Mouse (Mus musculus) kidney, embryonic 16.5 days (tissue): ENCODE data around the gene Rbms3. TPM values are rescaled to one million over a fixed set of nuclear protein-coding genes. Genes with fewer than 3 reads are reported as not detected.
A peak's percentile ranks its signal among the peaks of the same experiment; 100 is the strongest.

Experiments used
- ATAC-seq: fragments of 200-750 bp; cut with Nextera tagmentation; 2 replicates; pipeline ENCODE4 v1.8.0; 2017; ENCODE audit warnings: moderate TSS enrichment; ENCODE audit not compliant: low FRiP score, low TSS enrichment
- H3K27ac ChIP-seq: fragments of 300-500 bp; sonication (generic); 2 replicates; pipeline ENCODE4 v1.5.1; 2014; ENCODE audit warnings: low read length
- H3K27me3 ChIP-seq: fragments of 300-500 bp; sonication (generic); 2 replicates; pipeline ENCODE4 v1.6.1; 2014; ENCODE audit warnings: low read length, control low read depth, mixed read lengths; ENCODE audit not compliant: insufficient read depth
- H3K36me3 ChIP-seq: fragments of 300-500 bp; sonication (generic); 2 replicates; pipeline ENCODE4 v1.6.1; 2014; ENCODE audit warnings: low read length, control low read depth, mixed read lengths; ENCODE audit not compliant: insufficient read depth
- H3K4me1 ChIP-seq: fragments of 300-500 bp; sonication (generic); 2 replicates; pipeline ENCODE4 v1.6.1; 2014; ENCODE audit warnings: low read length, control low read depth, mixed read lengths; ENCODE audit not compliant: insufficient read depth
- H3K4me2 ChIP-seq: fragments of 300-500 bp; sonication (generic); replicated peaks from 2 replicates; pipeline ENCODE4 v1.6.1; 2014; ENCODE audit warnings: low read depth, low read length
- H3K4me3 ChIP-seq: fragments of 300-500 bp; sonication (generic); 2 replicates; pipeline ENCODE4 v1.5.1; 2014; ENCODE audit warnings: mild to moderate bottlenecking, low read length
- H3K9ac ChIP-seq: fragments of 300-500 bp; sonication (generic); replicated peaks from 2 replicates; pipeline ENCODE4 v1.6.1; 2014; ENCODE audit warnings: low read length
- H3K9me3 ChIP-seq: fragments of 300-500 bp; sonication (generic); 2 replicates; pipeline ENCODE4 v1.6.1; 2016; ENCODE audit warnings: low read length, control low read depth
- WGBS: fragments of 180-500 bp; shearing (Covaris S2); extraction: QIAGEN DNeasy Blood & Tissue Kit; methylation state at CpG from one replicate; pipeline ENCODE4 v1.1.7; 2014; 5-methylcytosine and 5-hydroxymethylcytosine counted together
- polyA plus RNA-seq: library from polyadenylated mRNA; unstranded; fragments of >200 nt; fragmentation: Nextera tagmentation; extraction: Ambion mirVana; gene quantifications from 2 replicates; pipeline ENCODE4 v1.2.1, GENCODE M21; 2015

Rbms3 gene
- polyA plus RNA-seq, 1 experiment from 2014 or later, result 81.9 TPM

- H3K4me3 ChIP-seq, result no peak overlapping the region
- peaks cover 14% of the 10 kb centered on the region; the same call in 1 of the 2 replicates for H3K4me1 ChIP-seq
- peaks cover 3% of the 10 kb centered on the region; the same call in 1 of the 2 replicates for H3K36me3 ChIP-seq
- ATAC-seq, result no peak
- H3K9me3 ChIP-seq, result peaks cover 10% of the 10 kb centered on the region; the same call in 1 of the 2 replicates
- H3K4me2 ChIP-seq, result no peak overlapping the region
- 84% methylated on average over 6 of the region's 6 CpGs for WGBS
- no peak overlapping the region for H3K9ac ChIP-seq
- H3K27ac ChIP-seq, result no peak overlapping the region
- no peaks in the 10 kb centered on the region for H3K27me3 ChIP-seq
These were observed 564.1 kb downstream of the Rbms3 start for GRCm38 (mm10) chr9:117065601-117066000.

GRCm38 (mm10) chr9:117059586-117059985 is 570.1 kb downstream of the Rbms3 start:
- H3K9me3 ChIP-seq, result no peaks in the 10 kb centered on the region
- no peak overlapping the region for H3K9ac ChIP-seq
- H3K4me3 ChIP-seq, result no peak overlapping the region
- H3K4me2 ChIP-seq, result no peak overlapping the region
- ATAC-seq, result no peak
- WGBS, result 100% methylated on average over 1 of the region's 1 CpGs
- H3K27me3 ChIP-seq, result no peaks in the 10 kb centered on the region
- H3K4me1 ChIP-seq, result no peaks in the 10 kb centered on the region
- no peak overlapping the region for H3K27ac ChIP-seq
- no peaks in the 10 kb centered on the region for H3K36me3 ChIP-seq

- H3K9me3 ChIP-seq, result no peaks in the 10 kb centered on the region
- WGBS, result 93% methylated on average over 6 of the region's 6 CpGs
- H3K4me1 ChIP-seq, result no peaks in the 10 kb centered on the region
- no peak overlapping the region for H3K4me3 ChIP-seq
- no peak overlapping the region for H3K27ac ChIP-seq
- H3K9ac ChIP-seq, result no peak overlapping the region
- no peak for ATAC-seq
- no peaks in the 10 kb centered on the region for H3K27me3 ChIP-seq
- H3K36me3 ChIP-seq, result no peaks in the 10 kb centered on the region
- no peak overlapping the region for H3K4me2 ChIP-seq
These were observed 570.6 kb downstream of the Rbms3 start for GRCm38 (mm10) chr9:117059135-117059534.

- Histone ChIP-seq H3K4me1 (peaks cover 5% of the 10 kb centered on the region; the same call in 1 of the 2 replicates), H3K27ac (no peak overlapping the region), H3K27me3 (no peaks in the 10 kb centered on the region), H3K9me3 (peaks cover 5% of the 10 kb centered on the region; the same call in 1 of the 2 replicates), H3K4me3 (no peak overlapping the region), H3K4me2 (no peak overlapping the region), H3K9ac (no peak overlapping the region), H3K36me3 (peaks cover 18% of the 10 kb centered on the region)
- ATAC-seq, result no peak
- 94% methylated on average over 2 of the region's 2 CpGs for WGBS
These were observed 577.8 kb downstream of the Rbms3 start for GRCm38 (mm10) chr9:117051935-117052334.

- H3K4me2 ChIP-seq, result no peak overlapping the region
- no peaks in the 10 kb centered on the region for H3K27me3 ChIP-seq
- no peak overlapping the region for H3K9ac ChIP-seq
- peaks cover 5% of the 10 kb centered on the region; the same call in 1 of the 2 replicates for H3K4me1 ChIP-seq
- 92% methylated on average over 1 of the region's 1 CpGs for WGBS
- H3K4me3 ChIP-seq, result no peak overlapping the region
- H3K27ac ChIP-seq, result no peak overlapping the region
- peaks cover 5% of the 10 kb centered on the region; the same call in 1 of the 2 replicates for H3K9me3 ChIP-seq
- no peak for ATAC-seq
- peaks cover 18% of the 10 kb centered on the region for H3K36me3 ChIP-seq
These were observed 581.1 kb downstream of the Rbms3 start for GRCm38 (mm10) chr9:117048641-117049040.

- 40% methylated on average over 2 of the region's 2 CpGs for WGBS
These were observed 587.7 kb downstream of the Rbms3 start for GRCm38 (mm10) chr9:117041993-117042366.

GRCm38 (mm10) chr9:117041291-117041992 is 588.3 kb downstream of the Rbms3 start:
- no peaks in the 10 kb centered on the region for H3K36me3 ChIP-seq
- no peaks in the 10 kb centered on the region for H3K27me3 ChIP-seq
- H3K9ac ChIP-seq, result no peak overlapping the region
- H3K4me1 ChIP-seq, result peaks cover 8% of the 10 kb centered on the region; the same call in 1 of the 2 replicates
- H3K4me3 ChIP-seq, result no peak overlapping the region
- ATAC-seq, result peak; percentile 19; the same call in 1 of the 2 replicates
- H3K9me3 ChIP-seq, result no peaks in the 10 kb centered on the region
- H3K4me2 ChIP-seq, result no peak overlapping the region
- no peak overlapping the region for H3K27ac ChIP-seq

More at GRCm38 (mm10) chr9:117041993-117042366, 587.7 kb downstream of the Rbms3 start:
- no peaks in the 10 kb centered on the region for H3K36me3 ChIP-seq
- no peak overlapping the region for H3K4me3 ChIP-seq
- ATAC-seq, result no peak
- no peaks in the 10 kb centered on the region for H3K27me3 ChIP-seq
- H3K4me1 ChIP-seq, result peaks cover 8% of the 10 kb centered on the region; the same call in 1 of the 2 replicates
- H3K4me2 ChIP-seq, result no peak overlapping the region
- H3K9ac ChIP-seq, result no peak overlapping the region
- no peak overlapping the region for H3K27ac ChIP-seq
- H3K9me3 ChIP-seq, result no peaks in the 10 kb centered on the region

- no peak overlapping the region for H3K4me2 ChIP-seq
- no peak overlapping the region for H3K4me3 ChIP-seq
- peaks cover 8% of the 10 kb centered on the region; the same call in 1 of the 2 replicates for H3K4me1 ChIP-seq
- H3K36me3 ChIP-seq, result no peaks in the 10 kb centered on the region
- H3K9ac ChIP-seq, result no peak overlapping the region
- no peaks in the 10 kb centered on the region for H3K9me3 ChIP-seq
- 47% methylated on average over 6 of the region's 6 CpGs for WGBS
- peak; percentile 35; the same call in 1 of the 2 replicates for ATAC-seq
- H3K27ac ChIP-seq, result peak overlapping the region; percentile 27
- no peaks in the 10 kb centered on the region for H3K27me3 ChIP-seq
These were observed 589.7 kb downstream of the Rbms3 start for GRCm38 (mm10) chr9:117039941-117040453.

- Histone ChIP-seq H3K27me3 (no peaks in the 10 kb centered on the region), H3K4me1 (peaks cover 21% of the 10 kb centered on the region), H3K27ac (no peak overlapping the region), H3K4me3 (no peak overlapping the region), H3K9ac (no peak overlapping the region), H3K9me3 (no peaks in the 10 kb centered on the region), H3K36me3 (no peaks in the 10 kb centered on the region), H3K4me2 (no peak overlapping the region)
- ATAC-seq, result no peak
- 80% methylated on average over 1 of the region's 1 CpGs for WGBS
These were observed 597.0 kb downstream of the Rbms3 start for GRCm38 (mm10) chr9:117032690-117033089.

- H3K27me3 ChIP-seq, result no peaks in the 10 kb centered on the region
- H3K4me3 ChIP-seq, result no peak overlapping the region
- peak overlapping the region; percentile 58 for H3K27ac ChIP-seq
- H3K9me3 ChIP-seq, result no peaks in the 10 kb centered on the region
- H3K4me2 ChIP-seq, result no peak overlapping the region
- ATAC-seq, result 0 out of 2 replicates have a peak, but pooled peaks have one; percentile 19
- H3K36me3 ChIP-seq, result no peaks in the 10 kb centered on the region
- H3K4me1 ChIP-seq, result peaks cover 21% of the 10 kb centered on the region
- H3K9ac ChIP-seq, result no peak overlapping the region
- 29% methylated on average over 11 of the region's 11 CpGs for WGBS
These were observed 598.5 kb downstream of the Rbms3 start for GRCm38 (mm10) chr9:117031237-117031636.
